In the genomic region with DNA sequence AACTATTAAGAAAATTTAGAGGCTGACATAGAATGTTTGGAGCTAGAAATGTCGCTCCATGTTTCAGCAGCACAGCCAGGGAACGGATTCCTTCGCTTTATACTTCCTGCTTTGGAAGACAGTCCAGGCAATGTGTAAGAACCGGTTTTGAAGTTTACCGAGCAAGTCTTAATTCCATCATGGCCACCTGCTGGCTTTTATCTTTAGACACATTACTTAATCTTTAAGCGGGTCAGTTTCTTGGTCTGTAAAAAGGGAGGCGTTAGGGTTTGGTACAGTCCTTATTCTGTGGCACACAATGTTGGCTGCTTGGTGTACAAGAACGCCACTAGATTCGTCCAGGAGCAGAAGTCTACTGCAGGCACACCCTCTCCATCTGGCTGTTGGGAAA, we compare ENCODE assay signal across 7 mouse cellular contexts. TPM values are rescaled to one million over a fixed set of nuclear protein-coding genes. Genes with fewer than 3 reads are reported as not detected.
DNase-seq lines count a peak whose midpoint lies in the region; ATAC-seq and TF ChIP-seq lines count a peak whose summit lies in the region.

No protein-coding gene starts in this region.

- peaks cover 26% of the 10 kb centered on the region for H3K4me1 ChIP-seq in megakaryocyte, embryonic 14.5 days
- peaks cover 28% of the 10 kb centered on the region for H3K4me1 ChIP-seq in forebrain, embryonic 10.5 days
- peaks cover 10% of the 10 kb centered on the region for H3K4me1 ChIP-seq in limb, embryonic 14.5 days (ENCODE audit: control insufficient read depth, insufficient read depth, low read length)
- peaks cover 10% of the 10 kb centered on the region for H3K4me1 ChIP-seq in stomach, embryonic 16.5 days (ENCODE audit: control insufficient read depth, insufficient read depth, low read length)

- H3K4me2 ChIP-seq in limb, embryonic 14.5 days (replicated peaks; ENCODE audit: low read depth, low read length, severe bottlenecking): peak overlapping the region; percentile 41
- H3K4me2 ChIP-seq in stomach, embryonic 16.5 days (ENCODE audit: low read depth, low read length): peak overlapping the region; percentile 67

- WGBS in forebrain, embryonic 10.5 days: 23% methylated on average over 9 of the region's 9 CpGs
- 18% methylated on average over 9 of the region's 9 CpGs for WGBS in limb, embryonic 14.5 days
- 12% methylated on average over 9 of the region's 9 CpGs for WGBS in stomach, embryonic 16.5 days

- H3K9me3 ChIP-seq in megakaryocyte, embryonic 14.5 days: peaks cover 6% of the 10 kb centered on the region
- H3K9me3 ChIP-seq in forebrain, embryonic 10.5 days: no peaks in the 10 kb centered on the region
- no peaks in the 10 kb centered on the region for H3K9me3 ChIP-seq in limb, embryonic 14.5 days (ENCODE audit: control insufficient read depth, low read length)
- no peaks in the 10 kb centered on the region for H3K9me3 ChIP-seq in stomach, embryonic 16.5 days (replicated peaks; ENCODE audit: control insufficient read depth, low read length)

- 0 out of 2 replicates have a peak overlapping the region, but pooled peaks have one; percentile 99 for H3K9ac ChIP-seq in limb, embryonic 14.5 days (ENCODE audit: low read depth, low read length, severe bottlenecking)
- H3K9ac ChIP-seq in stomach, embryonic 16.5 days (ENCODE audit: low read length): peak overlapping the region; percentile 99

- H3K27me3 ChIP-seq in megakaryocyte, embryonic 14.5 days (replicated peaks): peaks cover 15% of the 10 kb centered on the region
- H3K27me3 ChIP-seq in forebrain, embryonic 10.5 days (ENCODE audit: poor library complexity, severe bottlenecking): no peaks in the 10 kb centered on the region
- no peaks in the 10 kb centered on the region for H3K27me3 ChIP-seq in limb, embryonic 14.5 days (ENCODE audit: control insufficient read depth, insufficient read depth, low read length)
- no peaks in the 10 kb centered on the region for H3K27me3 ChIP-seq in stomach, embryonic 16.5 days (ENCODE audit: control insufficient read depth, insufficient read depth, low read length)

- TF ChIP-seq POLR2A in limb, embryonic 14.5 days (IDR thresholded peaks at IDR 0.05; ENCODE audit: borderline replicate concordance, extremely low read depth, insufficient read depth, insufficient read length): no peak

- peaks cover 3% of the 10 kb centered on the region for H3K36me3 ChIP-seq in megakaryocyte, embryonic 14.5 days (replicated peaks; ENCODE audit: low read length)
- H3K36me3 ChIP-seq in forebrain, embryonic 10.5 days (replicated peaks): no peaks in the 10 kb centered on the region; the same call in 1 of the 2 replicates
- H3K36me3 ChIP-seq in limb, embryonic 14.5 days (ENCODE audit: control insufficient read depth, insufficient read depth, low read length): no peaks in the 10 kb centered on the region; the same call in 1 of the 2 replicates
- no peaks in the 10 kb centered on the region for H3K36me3 ChIP-seq in stomach, embryonic 16.5 days (ENCODE audit: control insufficient read depth, insufficient read depth, low read length)

- ATAC-seq in megakaryocyte, adult 5-6 weeks (ENCODE audit: poor library complexity, severe bottlenecking): no peak
- no peak for ATAC-seq in limb, embryonic 14.5 days (ENCODE audit: low FRiP score, low read depth)
- ATAC-seq in stomach, embryonic 16.5 days (ENCODE audit: insufficient read depth, low FRiP score): peak; percentile 48

- peak overlapping the region; percentile 93 for H3K4me3 ChIP-seq in megakaryocyte, embryonic 14.5 days (replicated peaks)
- H3K4me3 ChIP-seq in forebrain, embryonic 10.5 days: peak overlapping the region; percentile 81
- peak overlapping the region; percentile 71 for H3K4me3 ChIP-seq in limb, embryonic 14.5 days (replicated peaks; ENCODE audit: low read length)
- H3K4me3 ChIP-seq in stomach, embryonic 16.5 days (replicated peaks; ENCODE audit: low read length): peak overlapping the region; percentile 78

- peak overlapping the region; percentile 99 for H3K27ac ChIP-seq in forebrain, embryonic 10.5 days
- peak overlapping the region; percentile 99; the same call in 1 of the 2 replicates for H3K27ac ChIP-seq in limb, embryonic 14.5 days (replicated peaks; ENCODE audit: low read depth, low read length)
- peak overlapping the region; percentile 98 for H3K27ac ChIP-seq in stomach, embryonic 16.5 days (ENCODE audit: low read length)

- DNase-seq in forebrain, embryonic 10.5 days (ENCODE audit: extremely low spot score, low spot score): no peak
- no peak for DNase-seq in limb, embryonic 14.5 days (ENCODE audit: low spot score)
- DNase-seq in spleen, adult 12 weeks (ENCODE audit: low spot score): no peak
- no peak for DNase-seq in frontal cortex, postnatal 14 days (ENCODE audit: low spot score in 2 of 2)

RNA-seq across cellular contexts. Expression of a gene that starts 0.3 kb away (rescaled TPM):
- 2.2 and 3.6 TPM in 2 replicates for polyA plus RNA-seq in megakaryocyte, embryonic 14.5 days (2012; ENCODE audit: insufficient read depth, low replicate concordance)
- 32.0 and 32.6 TPM in 2 replicates for total RNA-seq in megakaryocyte, adult 5-6 weeks (2015)
- 17.9 and 20.4 TPM in 2 replicates for total RNA-seq in megakaryocyte, adult 5-6 weeks (2017)
- polyA plus RNA-seq in forebrain, embryonic 10.5 days (2016; fragmentation: Nextera tagmentation; extraction: Ambion mirVana): 15.8 and 15.9 TPM in 2 replicates
- polyA plus RNA-seq in limb, embryonic 14.5 days (2012; rRNA removed): 17.9 and 20.4 TPM in 2 replicates
- polyA plus RNA-seq in limb, embryonic 14.5 days (2014; fragmentation: Nextera tagmentation; extraction: Ambion mirVana): 24.4 and 26.5 TPM in 2 replicates
- polyA plus RNA-seq in stomach, embryonic 16.5 days (2015; fragmentation: Nextera tagmentation; extraction: Ambion mirVana): 20.1 and 22.2 TPM in 2 replicates
